Mouse (Mus musculus) MEL (cell line): ENCODE data around the gene Mettl16. TPM values are rescaled to one million over a fixed set of nuclear protein-coding genes. Genes with fewer than 3 reads are reported as not detected.

Experiments used
- DNase-seq: peaks from one replicate; pipeline ENCODE4 v3.0.0; 2011; ENCODE audit warnings: low read depth, low spot score
- H3K27ac ChIP-seq: 2 replicates; pipeline ENCODE4 v1.5.1; 2012; ENCODE audit warnings: low read depth, mild to moderate bottlenecking, control low read depth, low read length, moderate library complexity; ENCODE audit not compliant: control insufficient read depth
- H3K27me3 ChIP-seq, 2 experiments: fragments of 150-350 bp in 1 of 2; sonication (generic) in 1 of 2; 2 replicates each; pipeline ENCODE4 v1.6.1; 2012; ENCODE audit warnings: low read length in 2 of 2, mild to moderate bottlenecking in 2 of 2, improper control_type of control experiment in 1 of 2, moderate library complexity in 1 of 2; ENCODE audit not compliant: insufficient read depth in 2 of 2, control insufficient read depth in 1 of 2
- H3K36me3 ChIP-seq, 2 experiments: 2 replicates each; pipeline ENCODE4 v1.6.1; 2012 to 2014; ENCODE audit warnings: low read length in 2 of 2, improper control_type of control experiment in 1 of 2, inconsistent platforms in 1 of 2, mild to moderate bottlenecking in 1 of 2; ENCODE audit not compliant: insufficient read depth in 2 of 2, control insufficient read depth in 1 of 2
- H3K4me1 ChIP-seq, 2 experiments: fragments of 150-350 bp in 1 of 2; sonication (generic) in 1 of 2; 2 replicates each; pipeline ENCODE4 v1.6.1; 2012; ENCODE audit warnings: low read length in 2 of 2, improper control_type of control experiment in 1 of 2, mild to moderate bottlenecking in 1 of 2; ENCODE audit not compliant: insufficient read depth in 2 of 2, control insufficient read depth in 1 of 2
- H3K4me3 ChIP-seq, 2 experiments: fragments of 150-350 bp in 1 of 2; sonication (generic) in 1 of 2; 2 replicates each; pipeline ENCODE4 v1.5.1; 2012; ENCODE audit warnings: low read depth in 2 of 2, low read length in 2 of 2, mild to moderate bottlenecking in 2 of 2, moderate library complexity in 2 of 2, control low read depth in 1 of 2, improper control_type of control experiment in 1 of 2; ENCODE audit not compliant: control insufficient read depth in 1 of 2, insufficient read depth in 1 of 2
- H3K79me2 ChIP-seq: 2 replicates; pipeline ENCODE4 v1.6.1; 2012; ENCODE audit warnings: mild to moderate bottlenecking, low read length, moderate library complexity; ENCODE audit not compliant: control insufficient read depth, poor library complexity, insufficient read depth
- H3K9ac ChIP-seq: 2 replicates; pipeline ENCODE4 v1.6.1; 2012; ENCODE audit warnings: low read depth, mild to moderate bottlenecking, control low read depth, low read length, moderate library complexity; ENCODE audit not compliant: control insufficient read depth, poor library complexity, severe bottlenecking
- H3K9me3 ChIP-seq: fragments of 150-350 bp; sonication (generic); replicated peaks from 2 replicates; pipeline ENCODE4 v1.6.1; 2012; ENCODE audit warnings: mild to moderate bottlenecking, low read length, improper control_type of control experiment, moderate library complexity; ENCODE audit not compliant: insufficient read depth
- BHLHE40 ChIP-seq: IDR thresholded peaks from 2 replicates; pipeline ENCODE4 v1.6.1; 2012; ENCODE audit warnings: low read depth, mild to moderate bottlenecking, inconsistent platforms, low read length, improper control_type of control experiment, borderline replicate concordance
- CHD1 ChIP-seq: IDR thresholded peaks from 2 replicates; pipeline ENCODE4 v1.6.1; 2012; ENCODE audit warnings: low read depth, mild to moderate bottlenecking, inconsistent platforms, low read length, improper control_type of control experiment
- CTCF ChIP-seq, 3 experiments: IDR thresholded peaks in 2 of 3; conservative IDR thresholded peaks in 1 of 3; 2 replicates each; pipeline ENCODE4 v1.5.1; 2011 to 2012; ENCODE audit warnings: low read length in 3 of 3, low read depth in 2 of 3, mild to moderate bottlenecking in 2 of 3, improper control_type of control experiment in 1 of 3, inconsistent platforms in 1 of 3, mixed read lengths in 1 of 3, moderate library complexity in 1 of 3; ENCODE audit not compliant: control insufficient read depth in 1 of 3, insufficient read depth in 1 of 3, poor library complexity in 1 of 3, severe bottlenecking in 1 of 3
- E2F4 ChIP-seq: IDR thresholded peaks from 2 replicates; pipeline ENCODE4 v1.6.1; 2011; ENCODE audit warnings: low read depth, low read length, improper control_type of control experiment, borderline replicate concordance
- EP300 ChIP-seq, 2 experiments: IDR thresholded peaks; 2 replicates each; pipeline ENCODE4 v1.6.1; 2011; ENCODE audit warnings: improper control_type of control experiment in 2 of 2, low read length in 2 of 2, low read depth in 1 of 2, mild to moderate bottlenecking in 1 of 2
- ETS1 ChIP-seq: IDR thresholded peaks from 2 replicates; pipeline ENCODE4 v1.6.1; 2012; ENCODE audit warnings: low read depth, mild to moderate bottlenecking, inconsistent platforms, low read length, improper control_type of control experiment, moderate library complexity
- GABPA ChIP-seq: IDR thresholded peaks from 2 replicates; pipeline ENCODE4 v1.6.1; 2012; ENCODE audit warnings: low read depth, mild to moderate bottlenecking, inconsistent platforms, low read length, improper control_type of control experiment, moderate library complexity
- GATA1 ChIP-seq: IDR thresholded peaks from 2 replicates; pipeline ENCODE4 v1.6.1; 2011; ENCODE audit warnings: low read depth, low read length, improper control_type of control experiment
- HCFC1 ChIP-seq: IDR thresholded peaks from 2 replicates; pipeline ENCODE4 v1.6.1; 2012; ENCODE audit warnings: low read depth, mild to moderate bottlenecking, inconsistent platforms, low read length, improper control_type of control experiment, moderate library complexity
- MAFK ChIP-seq: IDR thresholded peaks from 2 replicates; pipeline ENCODE4 v1.6.1; 2011; ENCODE audit warnings: low read depth, mild to moderate bottlenecking, low read length, improper control_type of control experiment, borderline replicate concordance
- MAX ChIP-seq: IDR thresholded peaks from 2 replicates; pipeline ENCODE4 v1.6.1; 2011; ENCODE audit warnings: low read length, improper control_type of control experiment
- MEF2A ChIP-seq: IDR thresholded peaks from 2 replicates; pipeline ENCODE4 v1.6.1; 2014; ENCODE audit warnings: low read depth, mild to moderate bottlenecking, inconsistent platforms, low read length, improper control_type of control experiment; ENCODE audit not compliant: poor library complexity, insufficient replicate concordance, severe bottlenecking; ENCODE audit errors: extremely low read depth
- MXI1 ChIP-seq: IDR thresholded peaks from 2 replicates; pipeline ENCODE4 v1.6.1; 2011; ENCODE audit warnings: mild to moderate bottlenecking, low read depth, low read length, improper control_type of control experiment
- MYB ChIP-seq: IDR thresholded peaks from 2 replicates; pipeline ENCODE4 v1.6.1; 2011; ENCODE audit warnings: mild to moderate bottlenecking, low read depth, low read length, improper control_type of control experiment
- MYC ChIP-seq: IDR thresholded peaks from 2 replicates; pipeline ENCODE4 v1.6.1; 2011; ENCODE audit warnings: low read depth, mild to moderate bottlenecking, low read length, improper control_type of control experiment, moderate library complexity
- NELFE ChIP-seq: IDR thresholded peaks from 2 replicates; pipeline ENCODE4 v1.6.1; 2011; ENCODE audit warnings: low read depth, low read length, improper control_type of control experiment
- NRF1 ChIP-seq: IDR thresholded peaks from 2 replicates; pipeline ENCODE4 v1.6.1; 2014; ENCODE audit warnings: low read depth, mild to moderate bottlenecking, inconsistent platforms, low read length, improper control_type of control experiment, moderate library complexity; ENCODE audit not compliant: poor library complexity, insufficient read depth, severe bottlenecking
- POLR2AphosphoS2 ChIP-seq: IDR thresholded peaks from 2 replicates; pipeline ENCODE4 v1.6.1; 2011; ENCODE audit warnings: low read length, improper control_type of control experiment
- POLR2AphosphoS5 ChIP-seq: IDR thresholded peaks from 2 replicates; pipeline ENCODE4 v1.6.1; 2012; ENCODE audit warnings: low read depth, borderline replicate concordance, mild to moderate bottlenecking, inconsistent platforms, low read length, moderate library complexity, mixed read lengths
- RAD21 ChIP-seq: IDR thresholded peaks from 2 replicates; pipeline ENCODE4 v1.6.1; 2011; ENCODE audit warnings: mild to moderate bottlenecking, low read depth, low read length, improper control_type of control experiment
- SIN3A ChIP-seq: IDR thresholded peaks from 2 replicates; pipeline ENCODE4 v1.6.1; 2012; ENCODE audit warnings: low read length, improper control_type of control experiment, inconsistent platforms
- SMC3 ChIP-seq: IDR thresholded peaks from 2 replicates; pipeline ENCODE4 v1.6.1; 2011; ENCODE audit warnings: low read depth, low read length, improper control_type of control experiment
- TAL1 ChIP-seq: IDR thresholded peaks from 2 replicates; pipeline ENCODE4 v1.6.1; 2012; ENCODE audit warnings: mild to moderate bottlenecking, inconsistent platforms, low read length, moderate library complexity, mixed read lengths
- TBP ChIP-seq: IDR thresholded peaks from 2 replicates; pipeline ENCODE4 v1.8.0; 2011; ENCODE audit warnings: low read depth, low read length, improper control_type of control experiment
- USF1 ChIP-seq: IDR thresholded peaks from 2 replicates; pipeline ENCODE4 v1.6.1; 2014; ENCODE audit warnings: low read depth, mild to moderate bottlenecking, inconsistent platforms, low read length, improper control_type of control experiment, moderate library complexity
- USF2 ChIP-seq, 2 experiments: IDR thresholded peaks; 2 replicates each; pipeline ENCODE4 v1.6.1; 2011 to 2012; ENCODE audit warnings: improper control_type of control experiment in 2 of 2, low read length in 2 of 2, borderline replicate concordance in 1 of 2, inconsistent platforms in 1 of 2, low read depth in 1 of 2, mild to moderate bottlenecking in 1 of 2; ENCODE audit not compliant: insufficient read depth in 1 of 2
- ZKSCAN1 ChIP-seq: IDR thresholded peaks from 2 replicates; pipeline ENCODE4 v1.6.1; 2012; ENCODE audit warnings: low read depth, mild to moderate bottlenecking, inconsistent platforms, low read length, improper control_type of control experiment, moderate library complexity
- ZMIZ1 ChIP-seq: IDR thresholded peaks from 2 replicates; pipeline ENCODE4 v1.6.1; 2012; ENCODE audit warnings: low read depth, mild to moderate bottlenecking, inconsistent platforms, low read length, improper control_type of control experiment, moderate library complexity
- ZNF384 ChIP-seq: IDR thresholded peaks from 2 replicates; pipeline ENCODE4 v1.6.1; 2012; ENCODE audit warnings: low read depth, mild to moderate bottlenecking, inconsistent platforms, low read length, improper control_type of control experiment
- polyA plus RNA-seq, 2 experiments: library from polyadenylated mRNA; stranded (reverse) in 1 of 2; unstranded in 1 of 2; fragments of >175 nt in 1 of 2; fragments of >200 nt in 1 of 2; gene quantifications; 2 replicates each; pipeline versions ENCODE4 v1.2.1 to v1.2.4; 2012; ENCODE audit warnings: low replicate concordance in 2 of 2, low read depth in 1 of 2; ENCODE audit not compliant: insufficient read length in 2 of 2, insufficient read depth in 1 of 2, missing spikeins in 1 of 2
- total RNA-seq: library from RNA; depleted of rRNA; stranded (reverse); fragments of 300-350 nt; gene quantifications from 2 replicates; pipeline ENCODE4 v1.2.3, GENCODE M21; 2012

The Mettl16 gene
- total and polyA plus RNA-seq, 3 experiments: 76.3 to 116 TPM; not detected in 1

DNA sequence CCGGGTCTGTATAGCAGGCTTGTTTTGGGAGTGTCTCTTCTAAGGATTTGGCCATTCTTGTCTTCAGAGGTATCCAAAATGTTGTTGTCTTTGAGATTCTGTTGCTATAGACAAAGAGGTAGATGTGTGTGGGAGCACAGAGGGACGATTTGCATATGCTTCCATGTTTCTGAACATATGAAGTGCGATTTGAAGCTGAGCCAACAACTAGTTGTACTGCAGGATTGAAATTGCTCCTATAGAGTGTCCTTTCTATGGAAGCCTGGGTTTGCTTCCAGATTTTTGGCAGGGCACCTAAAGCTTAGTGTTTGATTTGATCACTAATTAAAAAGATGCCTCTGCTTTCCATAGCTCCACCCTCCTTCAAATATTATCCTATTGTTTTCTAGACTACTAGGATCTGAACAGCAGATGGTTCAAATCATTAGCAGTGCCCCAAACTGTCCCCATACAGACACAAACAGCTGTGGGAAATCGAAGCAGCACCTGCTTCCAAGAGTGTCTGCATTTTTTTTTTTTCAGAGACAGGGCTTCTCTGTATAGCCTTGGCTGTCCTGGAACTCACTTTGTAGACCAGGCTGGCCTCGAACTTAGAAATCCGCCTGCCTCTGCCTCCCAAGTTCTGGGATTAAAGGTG is 36.7 kb downstream of the Mettl16 start:
- H3K4me1 ChIP-seq: peaks cover 0 to 6% of the 10 kb centered on the region in 2 experiments; a peak in 2 of 4 replicates
- no peaks in the 10 kb centered on the region; the same call in 1 of the 2 replicates for H3K79me2 ChIP-seq
- H3K27ac ChIP-seq: no peak overlapping the region
- no peak for TF ChIP-seq MEF2A
- TF ChIP-seq RAD21: no peak
- no peak for TF ChIP-seq E2F4
- TF ChIP-seq NELFE: no peak
- TF ChIP-seq CTCF (IDR thresholded peaks at IDR 0.05 in 2 of 3, conservative IDR thresholded peaks at IDR 0.05 in 1 of 3; ENCODE audit: control insufficient read depth in 1 of 3, insufficient read depth in 1 of 3, low read depth in 2 of 3, low read length in 3 of 3, poor library complexity in 1 of 3, severe bottlenecking in 1 of 3): no peak
- no peak for TF ChIP-seq POLR2AphosphoS5
- TF ChIP-seq MYC: no peak
- TF ChIP-seq ZNF384: no peak
- no peak for TF ChIP-seq ZKSCAN1
- peaks cover 20 to 44% of the 10 kb centered on the region in 2 experiments for H3K36me3 ChIP-seq
- DNase-seq: no peak
- no peak overlapping the region for H3K9ac ChIP-seq
- H3K4me3 ChIP-seq: no peak overlapping the region
- H3K27me3 ChIP-seq: no peaks in the 10 kb centered on the region
- H3K9me3 ChIP-seq: no peaks in the 10 kb centered on the region

DNA sequence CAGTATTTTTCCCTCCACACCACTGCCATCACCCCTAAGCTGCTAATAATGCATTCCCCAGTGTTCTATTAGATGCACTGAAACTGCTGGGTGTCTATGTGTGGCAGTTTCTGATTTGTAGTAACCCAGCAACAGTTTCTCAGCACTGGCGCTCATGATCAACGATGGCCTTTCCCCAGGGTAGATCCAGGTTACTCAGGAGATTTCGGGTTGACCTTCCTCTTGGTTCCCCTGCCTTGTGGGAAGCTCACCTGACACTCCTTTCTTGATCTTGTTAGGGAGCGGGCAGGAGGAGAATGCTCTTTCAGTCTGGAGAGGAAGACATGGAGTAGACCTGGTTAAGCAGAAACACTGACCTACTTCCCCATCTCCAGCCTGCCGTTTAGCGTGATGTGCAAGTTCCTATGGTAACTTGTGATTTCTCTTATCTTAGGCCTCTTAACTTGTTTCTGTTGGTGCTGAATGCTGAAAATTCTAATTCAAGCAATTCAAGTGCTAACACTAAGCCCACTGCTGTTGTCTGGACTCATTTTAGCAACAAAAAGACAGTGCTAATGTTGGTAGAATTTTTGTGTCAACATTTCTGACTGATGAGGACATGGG is 37.7 kb downstream of the Mettl16 start:
- H3K27me3 ChIP-seq: no peaks in the 10 kb centered on the region
- peaks cover 0 to 6% of the 10 kb centered on the region in 2 experiments; a peak in 2 of 4 replicates for H3K4me1 ChIP-seq
- H3K9ac ChIP-seq: no peak overlapping the region
- peak; percentile 83 for DNase-seq
- no peaks in the 10 kb centered on the region; the same call in 1 of the 2 replicates for H3K79me2 ChIP-seq
- H3K27ac ChIP-seq: no peak overlapping the region
- peaks cover 20 to 42% of the 10 kb centered on the region in 2 experiments for H3K36me3 ChIP-seq
- H3K9me3 ChIP-seq: no peaks in the 10 kb centered on the region
- no peak overlapping the region for H3K4me3 ChIP-seq
- TF ChIP-seq BHLHE40 (no peak), GATA1 (peak; percentile 82), HCFC1 (no peak), SMC3 (no peak), SIN3A (peak; percentile 85), POLR2AphosphoS2 (no peak), ETS1 (0 out of 2 replicates have a peak, but pooled peaks have one; percentile 30), GABPA (no peak), ZKSCAN1 (no peak), ZMIZ1 (no peak), MYC (0 out of 2 replicates have a peak, but pooled peaks have one; percentile 39), TAL1 (no peak), TBP (no peak), MYB (no peak; the same call in 1 of the 2 replicates), CHD1 (no peak), USF2 (IDR thresholded peaks at IDR 0.05; ENCODE audit: borderline replicate concordance in 1 of 2, insufficient read depth in 1 of 2, low read depth in 1 of 2, low read length in 2 of 2) (no peak), MAFK (no peak), MXI1 (0 out of 2 replicates have a peak, but pooled peaks have one; percentile 37), MAX (no peak), USF1 (no peak), NRF1 (no peak), EP300 (IDR thresholded peaks at IDR 0.05; ENCODE audit: low read depth in 1 of 2, low read length in 2 of 2) (peak; percentile 40 to 55; a peak in 3 of 4 replicates), NELFE (no peak), POLR2AphosphoS5 (no peak)
